Mouse (Mus musculus): Measurements from ENCODE around the gene Ssr1. TPM values are rescaled to one million over a fixed set of nuclear protein-coding genes. Genes with fewer than 3 reads are reported as not detected.

Gene Ssr1
- total RNA-seq, 2 experiments from 2014 or later = 40.1 to 46.0 TPM

DNA sequence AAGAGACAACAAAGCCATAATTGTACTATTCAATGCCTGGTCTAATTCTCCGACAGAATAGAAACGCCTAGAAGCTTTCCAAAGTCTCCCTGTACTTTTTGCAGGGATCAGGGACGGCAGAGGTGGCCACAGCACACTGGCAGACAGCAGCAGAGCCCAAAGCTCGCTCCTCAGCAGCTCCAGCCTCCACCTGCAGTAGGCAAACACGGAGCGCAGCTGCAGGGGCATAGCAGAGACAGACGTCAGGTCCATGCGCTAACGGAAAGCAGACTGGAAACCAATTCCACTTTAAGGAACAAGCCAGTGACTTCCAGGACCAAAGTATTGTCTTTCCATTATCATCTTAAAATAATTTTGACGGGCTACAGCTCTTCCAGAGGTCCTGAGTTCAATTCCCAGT lies 7.9 kb downstream of the Ssr1 start:
- intact Hi-C loops (cut with DNase I) = no loop called here
- DNase-seq = no peak

DNA sequence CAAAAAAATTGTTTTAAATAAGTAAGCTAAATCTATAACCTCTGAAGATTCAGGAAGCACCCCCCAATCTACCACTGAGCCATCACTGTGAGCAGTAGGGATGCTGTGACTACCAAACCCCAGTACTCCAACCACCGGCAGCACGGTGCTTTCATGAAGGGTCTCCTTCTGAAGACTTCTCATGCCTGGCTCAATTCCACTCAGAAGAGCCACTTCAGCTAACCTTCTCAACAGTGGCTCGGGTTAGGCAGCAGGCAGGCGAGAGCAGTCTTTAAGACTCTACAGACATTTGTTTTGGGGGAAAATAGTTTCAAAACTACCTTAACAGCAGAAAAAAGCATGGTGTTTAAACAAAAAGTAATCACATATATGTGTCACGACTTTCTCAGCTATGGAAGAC lies 13.0 kb downstream of the Ssr1 start:
- intact Hi-C loops (cut with DNase I) = no loop called here
- DNase-seq = no peak

DNA sequence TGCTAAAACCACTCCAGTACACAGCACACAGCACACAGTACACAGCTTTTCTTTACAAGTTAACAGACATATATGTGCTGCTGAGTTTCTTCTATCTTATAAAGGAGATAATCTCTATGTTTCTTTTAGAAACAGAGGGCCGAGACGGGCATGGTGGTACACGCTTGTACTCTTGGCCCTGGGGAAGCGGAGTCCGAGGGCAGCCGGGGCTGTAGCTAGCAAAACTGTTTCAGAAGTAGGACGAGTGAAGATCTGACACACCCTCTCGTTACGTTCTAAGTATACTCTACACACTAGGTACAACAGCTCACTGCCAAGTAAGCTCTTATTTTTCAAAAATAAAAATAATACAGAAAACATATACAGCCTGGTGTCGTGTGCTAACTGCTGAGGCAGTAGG lies 13.7 kb downstream of the Ssr1 start:
- intact Hi-C loops (cut with DNase I) = no loop called here

DNA sequence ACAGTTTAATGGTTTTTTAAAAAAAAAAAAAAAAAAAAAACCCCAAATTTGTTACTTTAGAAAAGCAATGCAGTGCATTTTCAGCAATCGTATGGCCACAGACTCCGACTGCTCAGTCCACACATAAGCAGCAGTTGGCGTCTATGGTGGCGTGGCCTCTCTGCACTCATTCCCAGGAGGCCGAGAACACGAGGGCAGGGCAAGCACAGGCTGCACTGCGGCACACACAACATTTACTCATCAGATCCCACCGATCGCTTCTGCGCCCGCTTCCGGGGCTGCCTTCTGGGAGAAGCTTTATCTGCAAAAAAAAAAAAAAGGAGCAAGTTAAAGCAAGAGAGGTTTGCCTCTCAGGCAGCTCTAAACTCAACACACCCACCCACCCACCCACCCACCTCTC lies 14.5 kb downstream of the Ssr1 start:
- no peak for DNase-seq
- intact Hi-C loops (cut with DNase I) = no loop called here

More for the DNA sequence above, 13.7 kb downstream of the Ssr1 start:
- DNase-seq = no peak

DNA sequence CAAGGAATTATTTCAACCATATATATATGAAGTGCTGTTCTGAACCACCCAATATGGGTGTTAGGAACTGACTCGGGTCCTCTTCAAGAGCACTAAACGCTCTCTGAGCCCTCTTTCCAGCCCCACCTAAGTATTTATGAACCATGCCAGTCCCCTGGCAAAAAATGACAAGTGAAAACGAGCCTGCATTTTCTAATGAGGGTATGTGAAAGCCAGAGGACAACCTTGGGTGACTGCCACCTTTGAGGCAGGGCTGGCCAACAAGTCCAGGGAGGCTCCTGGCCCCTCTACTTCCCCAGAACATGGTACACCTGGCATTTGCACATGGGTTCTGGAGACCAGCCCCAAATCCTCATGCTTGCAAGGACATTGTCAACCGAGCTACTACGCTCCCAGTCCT lies 19.3 kb downstream of the Ssr1 start:
- intact Hi-C loops (cut with DNase I) = no loop called here
- DNase-seq = no peak

DNA sequence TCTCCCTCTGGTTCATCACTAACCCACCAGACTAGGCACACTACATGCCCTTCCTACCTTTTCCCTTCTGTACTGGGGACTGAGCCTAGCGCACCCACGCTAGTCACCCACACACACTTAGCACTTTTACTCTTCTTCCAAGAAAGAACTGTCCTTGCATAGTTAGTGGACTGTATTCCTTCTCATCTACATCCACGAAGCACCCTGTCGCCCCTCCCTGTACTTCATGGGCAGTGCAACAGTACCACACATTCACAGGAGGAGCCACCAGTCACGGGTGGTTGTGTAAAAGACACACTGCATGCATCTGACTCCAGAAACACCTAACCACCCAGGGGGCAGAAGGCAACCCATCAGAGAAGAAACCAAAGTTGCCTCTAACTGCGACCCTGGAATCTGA lies 20.0 kb downstream of the Ssr1 start:
- DNase-seq = no peak
- intact Hi-C loops (cut with DNase I) = no loop called here

DNA sequence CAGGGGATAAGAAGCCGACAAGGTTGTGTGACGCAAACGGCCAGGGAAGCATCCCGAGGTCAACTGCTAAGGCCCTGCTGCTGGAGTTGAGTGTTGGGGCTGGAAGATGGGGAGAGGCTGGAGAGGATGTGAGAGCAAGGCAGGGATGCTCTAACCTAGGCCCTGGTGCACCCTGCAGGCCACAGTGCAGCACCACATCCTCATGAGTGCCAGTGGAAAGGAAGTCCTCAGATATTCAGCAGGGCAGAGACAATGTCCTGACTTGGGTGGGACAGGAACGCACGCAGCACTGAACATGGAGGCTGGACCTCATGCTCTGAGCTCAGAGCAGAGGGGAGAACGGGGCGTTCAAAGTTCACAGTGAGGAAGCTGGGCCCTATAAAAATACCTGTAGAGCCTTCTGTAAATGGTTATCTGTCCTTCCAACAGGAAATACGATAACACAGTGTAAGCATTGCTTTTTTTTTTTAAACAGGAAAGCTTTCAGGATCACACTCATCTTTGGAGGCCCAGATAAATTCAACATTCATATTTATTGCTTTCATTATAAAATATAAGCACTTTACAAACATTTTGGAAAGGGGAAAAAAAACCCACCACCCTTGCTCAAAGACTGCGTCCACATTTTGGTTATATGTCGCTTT lies 23.0 kb downstream of the Ssr1 start:
- no peak for DNase-seq
- intact Hi-C loops (cut with DNase I) = no loop called here

DNA sequence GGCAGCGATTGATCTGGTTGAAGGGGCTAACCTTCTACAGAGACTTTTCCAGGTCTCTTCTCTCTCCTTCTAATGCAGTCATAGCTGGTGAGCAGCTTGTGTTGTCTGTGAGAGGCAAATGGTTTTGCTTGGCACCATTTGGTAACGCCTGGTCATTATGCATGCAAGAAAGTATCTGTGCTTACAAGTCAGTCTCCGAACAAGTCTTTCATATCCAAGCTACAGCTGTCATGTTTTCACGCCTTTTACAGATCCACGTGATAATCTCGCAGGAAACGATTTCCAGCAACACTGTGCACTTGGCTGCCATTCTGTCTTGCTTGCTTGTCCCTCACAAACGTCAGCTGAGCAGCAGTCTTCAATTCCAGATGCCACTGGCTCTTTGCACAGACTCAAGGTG lies 24.0 kb downstream of the Ssr1 start:
- DNase-seq = no peak
- intact Hi-C loops (cut with DNase I) = no loop called here

DNA sequence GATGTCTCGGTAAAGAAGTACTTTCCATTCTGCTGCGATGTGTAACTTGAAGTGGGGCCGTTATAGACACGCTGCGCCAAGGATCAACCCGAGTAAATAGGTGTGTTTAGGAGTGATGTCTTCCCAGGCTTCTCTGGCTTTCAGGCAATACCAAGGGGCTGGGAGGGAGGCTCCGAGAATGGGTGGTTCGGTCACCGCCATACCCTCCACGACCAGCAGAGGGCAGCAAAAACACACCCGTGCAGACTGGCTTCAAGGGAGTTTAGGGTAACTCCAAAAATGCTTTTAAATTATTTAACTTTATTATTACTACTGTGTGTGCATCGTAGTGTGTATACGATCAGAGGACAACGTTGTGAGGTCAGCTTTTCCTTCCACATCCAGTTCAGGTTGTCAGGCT lies 24.7 kb downstream of the Ssr1 start:
- peak; percentile 86 to 94 for DNase-seq
- intact Hi-C loops (cut with DNase I) = no loop called here

DNA sequence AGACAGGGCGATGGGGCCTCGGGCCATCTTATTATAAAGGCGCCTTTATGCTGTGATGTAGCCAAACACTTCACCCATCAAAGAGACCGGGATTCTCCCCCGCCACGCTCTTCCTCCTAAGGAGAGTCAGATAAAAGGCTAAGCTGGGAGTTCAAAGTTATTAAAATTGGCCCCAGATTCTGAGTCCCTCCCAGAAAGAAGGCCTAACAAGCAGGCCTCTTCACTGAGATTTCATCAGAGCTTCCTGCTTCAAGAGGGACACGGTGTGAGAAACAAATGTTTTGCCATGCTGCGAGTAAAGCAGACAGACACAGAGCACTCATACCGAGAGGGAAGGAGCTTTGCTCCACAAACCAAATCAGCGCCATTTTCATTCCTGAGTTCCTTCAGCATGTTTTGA lies 26.5 kb downstream of the Ssr1 start:
- intact Hi-C loops (cut with DNase I) = no loop called here
- DNase-seq = no peak

DNA sequence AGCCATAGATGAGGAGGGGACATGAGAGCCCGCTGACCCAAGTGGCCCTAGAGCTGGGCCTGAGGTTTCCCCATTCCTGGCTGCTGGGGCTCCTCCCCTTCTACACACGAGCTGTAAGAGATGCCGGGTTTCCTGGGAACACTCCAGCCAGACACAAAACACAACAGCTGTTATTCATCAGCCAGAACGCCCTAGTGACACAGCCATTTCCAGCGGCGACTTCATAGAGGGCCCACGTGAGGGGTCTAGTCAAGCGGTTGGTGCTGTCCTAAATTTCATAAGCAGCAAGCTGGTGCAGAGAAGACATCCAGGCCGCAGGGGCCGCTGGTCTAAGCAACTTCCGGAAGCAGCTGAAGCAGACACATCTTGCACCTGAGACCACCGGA lies 27.0 kb downstream of the Ssr1 start:
- intact Hi-C loops (cut with DNase I) = no loop called here
- DNase-seq = no peak

DNA sequence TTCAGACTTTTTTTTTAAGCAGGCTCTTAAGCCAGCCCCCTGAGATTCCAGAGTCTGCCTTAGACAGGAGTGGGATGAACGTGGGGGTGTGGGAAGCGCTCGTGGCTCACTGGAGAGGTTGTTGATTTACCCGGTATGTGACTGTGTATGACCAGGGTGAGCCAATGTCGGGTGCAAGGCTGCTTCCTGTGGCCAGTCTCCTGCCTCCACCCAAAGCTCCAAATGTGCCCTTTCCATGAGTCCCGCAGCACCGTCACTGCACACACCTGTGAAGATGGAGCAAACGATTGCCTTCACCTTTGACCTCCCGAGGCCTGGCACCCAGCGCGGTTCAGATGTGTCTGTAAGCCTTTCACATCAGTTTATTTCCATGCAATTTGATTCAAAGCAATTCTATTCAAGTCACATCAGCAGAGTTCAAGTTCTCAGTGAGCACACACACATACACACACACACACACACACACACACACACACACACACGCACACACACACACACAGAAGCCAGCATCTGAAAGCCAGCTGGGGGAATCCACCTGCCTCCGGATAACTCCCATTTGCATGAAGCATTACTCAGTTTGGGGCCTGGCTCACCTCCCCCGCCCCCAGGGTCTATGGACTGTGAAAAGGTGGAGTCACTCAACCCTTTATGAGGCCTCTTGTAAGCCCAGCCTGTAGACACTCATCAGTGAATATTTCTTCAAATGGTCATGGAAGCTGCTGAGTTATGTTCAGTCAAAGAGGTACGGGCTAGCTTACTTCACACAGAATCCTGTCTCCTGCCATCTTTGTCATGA lies 27.6 kb downstream of the Ssr1 start:
- DNase-seq = no peak
- intact Hi-C loops (cut with DNase I) = no loop called here

DNA sequence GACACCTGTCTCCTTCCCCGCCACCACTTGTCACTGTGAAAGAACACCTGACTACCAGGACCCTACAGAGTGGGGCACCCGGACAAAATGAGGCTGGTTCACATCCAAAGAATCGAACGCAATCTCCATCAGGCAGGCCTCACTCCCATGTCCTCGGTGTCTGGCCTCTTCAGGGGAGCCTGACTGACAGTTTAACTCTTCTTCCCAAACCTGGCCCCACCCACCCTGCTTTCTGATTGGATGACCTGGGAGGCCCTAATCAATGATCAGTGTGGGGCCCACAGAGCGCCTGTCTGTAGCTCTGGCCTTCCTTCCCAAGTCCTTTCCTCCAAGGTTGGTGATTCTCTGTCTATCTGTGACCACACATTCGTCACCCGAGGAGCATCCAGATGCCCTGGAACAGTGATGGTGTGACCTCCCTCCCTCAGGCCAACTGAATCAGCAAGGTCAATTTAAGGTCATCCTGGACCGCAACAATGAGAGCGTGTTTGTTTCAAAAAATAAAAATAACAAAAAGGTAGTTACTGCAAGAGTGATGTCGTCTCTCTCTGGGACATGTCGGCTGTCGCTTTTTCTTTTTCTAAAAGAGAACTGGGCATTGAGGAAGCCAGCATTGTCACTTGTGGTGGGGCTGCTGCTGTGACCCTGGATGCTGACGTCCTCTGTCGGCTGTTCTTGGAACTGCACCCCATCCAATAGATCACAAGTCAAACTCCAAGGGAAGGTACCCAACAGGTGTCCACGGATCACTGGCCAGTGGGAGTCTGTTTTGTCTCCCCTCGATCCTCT lies 28.7 kb downstream of the Ssr1 start:
- intact Hi-C loops (cut with DNase I) = no loop called here
- no peak for DNase-seq

DNA sequence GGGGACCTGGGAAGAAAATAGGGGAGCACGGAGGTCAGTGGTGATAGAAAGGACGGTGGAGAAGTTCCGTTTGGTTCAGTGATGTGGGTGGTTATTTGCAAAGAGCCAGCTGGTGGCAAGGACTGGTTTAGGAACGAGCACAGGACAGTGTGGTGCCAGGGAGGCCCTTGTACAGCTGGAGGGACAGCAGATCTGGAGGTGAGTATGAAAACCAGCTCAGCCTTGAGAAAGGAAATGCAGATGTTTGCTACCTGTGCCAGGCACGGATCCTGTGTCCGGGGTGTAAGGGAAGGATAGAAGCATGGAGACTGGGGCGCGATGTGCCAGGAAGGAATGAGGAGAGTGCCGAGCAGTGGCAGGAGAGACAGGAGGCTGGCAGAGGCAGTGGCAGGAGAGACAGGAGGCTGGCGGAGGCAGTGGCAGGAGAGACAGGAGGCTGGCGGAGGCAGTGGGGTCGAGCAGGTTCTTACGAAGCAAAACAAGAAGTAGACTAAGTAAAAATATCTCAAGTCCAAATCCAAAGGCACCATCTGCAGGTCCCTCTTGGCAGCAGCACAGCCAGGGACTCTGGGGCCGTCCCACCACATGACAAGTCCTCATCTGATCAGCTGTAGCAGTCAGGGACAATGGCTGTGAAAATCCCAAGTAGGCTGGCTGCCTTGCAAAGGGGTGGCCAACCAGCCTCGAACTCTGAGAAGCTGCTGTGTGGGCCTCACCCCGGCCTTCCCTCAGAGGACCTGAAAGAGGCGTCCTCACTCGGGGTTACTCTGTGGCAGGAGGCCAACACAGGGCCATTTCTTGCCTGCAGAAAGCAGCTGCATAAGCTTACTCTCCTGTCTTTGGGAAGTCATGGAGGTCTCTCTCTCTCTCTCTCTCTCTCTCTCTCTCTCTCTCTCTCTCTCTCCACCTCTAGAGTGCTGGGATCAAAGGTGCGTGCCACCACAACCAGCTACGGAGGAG lies 29.6 kb downstream of the Ssr1 start:
- DNase-seq = no peak

DNA sequence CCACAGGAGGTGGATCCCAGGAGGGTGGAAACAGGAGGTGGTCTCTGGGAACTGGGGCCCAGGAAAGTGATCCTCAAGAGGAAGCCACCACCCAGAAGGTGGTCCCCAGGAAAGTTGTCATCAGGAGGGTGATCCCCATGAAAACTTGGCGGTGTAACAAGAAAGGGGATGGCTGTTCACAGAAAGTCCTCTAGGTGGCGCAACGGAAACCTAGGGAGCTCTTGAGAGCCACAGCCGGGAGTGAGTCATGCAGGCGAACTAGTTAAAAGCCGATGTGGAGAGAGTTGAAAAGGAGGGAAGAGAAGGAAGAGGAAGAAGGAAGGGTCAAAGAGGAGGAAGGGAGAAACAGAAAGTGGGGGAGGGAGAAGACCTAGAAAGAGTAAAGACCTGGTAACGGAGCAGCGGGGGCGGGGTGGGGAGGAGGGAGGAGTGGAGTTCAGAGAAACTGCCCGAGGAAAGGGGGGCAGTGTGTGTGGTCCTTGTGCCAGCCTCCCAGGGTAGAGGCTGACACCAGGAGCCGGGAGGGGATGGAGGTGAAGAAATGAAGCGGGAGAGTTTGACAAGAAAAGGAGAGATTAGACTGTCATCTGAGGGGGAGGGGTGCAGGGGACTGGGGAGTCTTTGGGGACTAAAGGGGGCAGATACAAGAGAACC lies 30.5 kb downstream of the Ssr1 start:
- DNase-seq = peak; percentile 78 to 79
- intact Hi-C loops (cut with DNase I) = no loop called here

More for the DNA sequence above, 29.6 kb downstream of the Ssr1 start:
- intact Hi-C loops (cut with DNase I) = no loop called here

DNA sequence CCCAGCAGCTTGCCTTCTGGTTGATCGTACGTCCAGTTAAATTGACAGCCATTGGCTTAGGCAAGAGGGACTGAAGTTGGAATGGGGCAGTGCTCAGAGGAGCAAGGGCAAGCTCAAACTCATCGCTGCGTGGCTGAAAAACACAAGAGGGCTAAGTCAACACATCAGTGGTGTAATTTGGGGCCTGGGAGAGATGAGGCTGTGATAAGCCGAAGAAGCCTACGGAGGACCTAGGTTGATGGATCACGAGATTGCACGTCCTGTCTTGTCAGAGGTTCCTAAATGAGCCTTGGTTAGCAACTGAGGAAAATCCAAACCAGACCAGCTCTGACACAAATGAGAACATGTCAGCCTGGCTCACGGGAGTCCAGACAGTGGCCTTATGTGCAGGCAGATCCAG lies 31.5 kb downstream of the Ssr1 start:
- no peak for DNase-seq
- intact Hi-C loops (cut with DNase I) = no loop called here

DNA sequence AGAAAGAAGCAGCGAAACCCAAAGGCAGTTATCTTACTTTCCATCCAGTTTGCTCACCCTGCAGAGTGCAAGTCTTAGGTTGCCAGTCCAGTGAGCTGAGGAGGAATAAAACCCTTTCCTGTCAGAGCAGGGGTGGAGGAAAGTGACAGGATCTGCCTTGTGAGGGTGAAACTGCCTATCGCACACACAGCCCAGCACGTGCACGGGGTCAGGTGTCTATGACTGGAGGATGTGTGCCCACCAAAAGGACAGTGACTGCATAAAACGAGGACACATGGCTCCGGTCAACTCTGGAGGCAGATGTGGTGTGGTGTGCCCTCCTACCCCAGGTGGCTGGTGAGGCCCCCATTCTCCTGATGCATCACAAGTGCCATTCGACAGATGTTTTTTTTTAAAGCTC lies 34.1 kb downstream of the Ssr1 start:
- DNase-seq = no peak
- intact Hi-C loops (cut with DNase I) = no loop called here

DNA sequence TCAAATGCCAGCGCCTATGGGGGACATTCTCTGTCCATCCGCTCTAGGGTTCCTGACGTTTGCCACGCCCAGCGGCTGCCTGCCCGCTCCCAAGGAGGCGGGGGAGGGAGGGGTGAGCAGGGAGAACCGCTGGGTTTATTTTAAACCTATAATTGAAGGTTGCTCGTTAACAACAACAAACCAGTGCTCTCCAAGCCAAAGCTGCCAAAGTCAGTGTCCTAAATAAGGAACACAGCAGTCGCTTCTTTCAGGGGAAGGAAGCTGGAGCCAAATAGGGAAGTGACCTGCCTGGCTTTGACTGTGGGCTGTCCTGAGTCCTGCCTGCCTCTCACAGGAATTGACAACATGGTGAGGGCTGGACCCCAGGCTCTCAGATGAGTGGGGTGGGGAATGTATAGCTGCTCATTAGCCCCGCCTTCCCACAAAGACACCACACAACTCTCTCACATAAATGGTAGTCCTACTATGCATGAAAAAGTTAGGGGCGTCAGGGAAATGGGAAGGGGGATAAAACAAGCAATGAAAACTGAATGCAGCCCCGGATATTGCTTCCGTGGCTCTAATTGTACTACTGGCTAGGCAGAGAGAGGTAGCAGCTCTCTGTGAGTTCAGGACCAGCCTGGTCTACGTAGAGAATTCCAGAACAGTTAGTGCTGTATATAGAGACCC lies 34.6 kb downstream of the Ssr1 start:
- intact Hi-C loops (cut with DNase I) = no loop called here
- DNase-seq = no peak

DNA sequence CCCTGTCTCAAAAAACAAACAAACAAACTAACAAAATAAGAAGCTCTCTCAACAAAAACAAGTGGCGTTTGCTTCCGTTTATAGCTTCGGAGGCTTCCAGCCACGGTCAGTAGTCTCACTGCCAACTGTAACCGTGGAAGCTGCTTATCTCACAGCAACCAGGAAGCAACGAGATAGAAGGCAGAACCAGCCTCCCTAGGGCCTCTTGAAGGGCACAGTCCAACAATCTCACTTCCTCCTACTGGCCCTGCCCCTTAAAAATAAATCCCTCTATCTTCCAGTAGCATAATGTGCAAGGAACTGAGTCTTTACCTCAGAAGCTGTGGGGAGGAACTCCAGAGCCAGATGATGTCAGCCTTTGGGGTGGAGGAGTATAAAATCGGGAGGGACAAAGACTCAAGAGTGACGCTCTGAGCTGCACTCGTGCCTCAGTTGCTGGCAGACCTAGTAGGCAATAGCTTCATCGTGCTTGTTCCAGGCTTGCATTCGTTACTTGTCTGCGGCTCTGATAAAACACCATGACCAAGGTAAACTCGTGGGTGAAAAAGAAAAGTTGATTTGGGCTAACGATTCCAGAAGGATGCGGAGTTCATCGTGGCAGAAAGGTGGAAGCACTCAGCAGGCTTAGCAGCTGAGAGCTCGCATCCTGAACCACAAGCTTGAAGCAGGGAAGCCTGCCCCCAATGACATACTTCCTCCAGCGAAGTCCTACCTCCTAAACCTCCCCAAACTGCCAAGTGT lies 35.3 kb downstream of the Ssr1 start:
- DNase-seq = no peak

More for the DNA sequence above, 35.3 kb downstream of the Ssr1 start:
- intact Hi-C loops (cut with DNase I) = no loop called here

Data from heart, postnatal 36 days (tissue).